Mouse (Mus musculus): Measurements from ENCODE around the gene Gm28047. TPM values are rescaled to one million over a fixed set of nuclear protein-coding genes. Genes with fewer than 3 reads are reported as not detected.

The Gm28047 gene
- polyA plus RNA-seq (2017; shearing (Covaris generic)) = not detected

DNA sequence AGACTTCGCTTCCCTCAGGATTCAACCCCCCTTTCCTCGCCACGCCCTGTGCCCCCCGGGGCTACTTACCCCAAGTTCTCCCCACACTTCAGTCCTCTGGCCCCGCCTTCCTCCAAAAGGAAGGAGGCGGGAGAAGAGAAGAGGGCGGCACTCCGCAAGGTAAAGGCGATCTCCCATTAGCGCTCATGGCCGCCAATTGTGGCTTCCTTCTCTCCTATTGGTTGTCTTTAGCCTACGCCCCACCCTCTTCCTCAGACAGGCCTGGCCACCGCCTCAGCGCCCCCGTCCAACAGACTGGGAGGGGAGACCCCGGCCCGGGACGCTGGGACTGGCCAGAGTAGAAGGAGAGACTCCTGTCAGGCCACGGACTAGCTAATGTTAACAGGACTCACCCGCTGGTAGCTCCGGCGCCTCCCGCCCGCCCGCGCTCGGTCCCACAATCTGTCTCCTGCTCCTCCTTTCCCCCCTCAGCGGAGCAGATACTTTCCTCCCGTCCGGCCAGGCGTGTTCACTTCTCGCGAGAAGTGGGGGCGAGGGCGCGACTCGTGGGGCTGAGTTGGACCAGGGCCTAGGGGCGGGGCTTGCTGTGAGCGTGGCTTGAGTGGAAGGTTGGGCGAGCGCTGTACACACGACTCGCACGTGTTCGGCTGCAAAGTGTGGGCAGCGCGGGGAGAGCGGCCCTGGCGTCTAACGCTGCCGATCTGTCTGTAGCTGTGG, at the start of gene Gm28047, which contains the start of gene Atf7:
TSS of gene Gm28047 (minus strand) at position 98 of the 717 bp plus-strand sequence.
TSS of gene Atf7 (minus strand) at position 495 of the 717 bp plus-strand sequence.

GRCm38 (mm10) chr15:102672215-102673071, 47.6 kb upstream of the Gm28047 start, which contains the start of gene Atp5g2:
Gene Atp5g2 (minus strand): TSS chr15:102672352.

GRCm38 (mm10) chr15:102524892-102525485, 99.9 kb downstream of the Gm28047 start, which contains the start of gene Npff:
Gene Npff (minus strand): TSS chr15:102524942.

DNA sequence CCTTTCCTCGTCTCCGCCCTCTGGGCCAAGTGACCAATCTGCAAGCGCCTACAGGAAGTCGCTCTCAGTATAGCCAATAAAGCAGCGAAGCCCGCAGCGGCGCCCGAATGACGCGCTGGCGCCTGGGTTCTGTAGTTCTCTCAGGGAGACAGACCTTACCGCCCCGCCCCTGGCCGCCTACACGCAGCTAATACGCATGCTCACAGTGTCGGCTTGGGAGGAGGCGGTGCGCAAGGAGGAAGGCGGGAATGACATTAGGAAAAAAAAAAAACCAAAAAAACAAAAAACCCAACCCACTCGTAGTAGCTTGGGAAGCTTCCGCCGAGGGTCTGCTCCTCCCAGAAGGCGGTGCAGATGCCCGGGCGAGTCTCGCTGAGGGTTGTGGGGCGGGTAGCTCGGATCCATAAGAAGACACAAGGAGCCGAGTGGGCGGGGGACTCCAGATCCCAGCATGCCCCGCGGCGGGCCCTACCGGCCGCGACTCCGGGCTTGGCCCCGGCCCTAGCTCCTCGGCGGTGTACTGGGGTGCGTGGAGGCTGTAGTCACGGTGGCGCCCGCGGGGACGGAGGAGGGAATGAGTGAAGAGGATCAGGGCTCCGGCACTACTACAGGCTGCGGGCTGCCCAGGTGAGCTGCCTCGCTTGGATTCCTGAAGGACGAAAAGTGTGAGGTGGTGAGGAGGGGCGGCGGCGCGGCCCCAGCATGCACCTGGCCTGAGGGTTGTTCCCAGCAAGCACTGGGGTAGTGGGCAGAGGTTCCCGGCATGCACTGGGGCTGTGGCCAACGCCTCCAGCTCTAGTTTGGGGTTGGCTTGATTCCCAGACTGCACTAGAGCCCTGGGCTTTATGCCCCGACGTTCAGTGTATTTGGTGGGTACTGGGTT, 106.7 kb downstream of the Gm28047 start, which contains the start of gene Tarbp2:
TSS of gene Tarbp2 (plus strand) at position 217 of the 883 bp plus-strand sequence.

GRCm38 (mm10) chr15:102516728-102517404, 108.0 kb downstream of the Gm28047 start, which contains the start of gene Map3k12:
Gene Map3k12 (minus strand): TSS chr15:102517064.

DNA sequence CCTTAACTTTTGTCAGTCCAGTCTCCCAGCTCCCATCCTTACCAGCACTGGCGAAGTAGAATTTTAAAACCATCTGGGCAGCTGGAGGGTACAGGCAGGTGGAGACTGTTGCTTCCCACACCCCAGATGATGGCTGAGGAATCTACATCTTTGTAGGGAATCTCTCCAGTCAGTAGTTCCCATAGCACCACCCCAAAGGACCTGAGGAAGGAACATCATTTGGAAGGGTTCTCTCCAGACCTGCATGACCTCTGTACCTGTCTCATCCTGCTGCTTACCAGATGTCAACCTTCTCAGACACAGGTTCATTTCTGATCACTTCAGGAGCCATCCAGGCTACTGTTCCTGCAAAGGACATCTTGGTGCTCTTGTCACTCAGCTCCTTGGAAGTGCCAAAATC, 121.4 kb downstream of the Gm28047 start, which contains the start of gene Gm10337:
TSS of gene Gm10337 (plus strand) at position 276 of the 400 bp plus-strand sequence.

Other genes with a start within 250 kb of the Gm28047 start
- gene Sp1, start 218.9 kb downstream of the Gm28047 start, polyA plus RNA-seq (2017; shearing (Covaris generic)) = 10 to 100 TPM; 14.5 to 14.9 TPM
- gene Amhr2, start 179.7 kb downstream of the Gm28047 start, polyA plus RNA-seq (2017; shearing (Covaris generic)) = under 1 TPM; 0.38 to 0.94 TPM
- 100 to 1,000 TPM; 513 to 642 TPM for gene Prr13, start 166.0 kb downstream of the Gm28047 start, polyA plus RNA-seq (2017; shearing (Covaris generic))
- gene Pcbp2, start 154.5 kb downstream of the Gm28047 start, polyA plus RNA-seq (2017; shearing (Covaris generic)) = 100 to 1,000 TPM in 1 of 2 experiments, 10 to 100 TPM in 1; 95.8 to 136 TPM
- gene Gm10337, start 121.3 kb downstream of the Gm28047 start, polyA plus RNA-seq (2017; shearing (Covaris generic)) = not detected
- gene Map3k12, start 108.0 kb downstream of the Gm28047 start, polyA plus RNA-seq (2017; shearing (Covaris generic)) = 1 to 10 TPM; 8.9 to 9.2 TPM
- 10 to 100 TPM; 50.6 to 57.9 TPM for gene Tarbp2, start 106.9 kb downstream of the Gm28047 start, polyA plus RNA-seq (2017; shearing (Covaris generic))
- gene Npff, start 100.1 kb downstream of the Gm28047 start, polyA plus RNA-seq (2017; shearing (Covaris generic)) = 1 to 10 TPM; 5.1 to 7.0 TPM
- gene Atf7, start 397 bp upstream of the Gm28047 start, polyA plus RNA-seq (2017; shearing (Covaris generic)) = 10 to 100 TPM; 39.2 to 45.9 TPM
- gene Atp5g2, start 47.3 kb upstream of the Gm28047 start, polyA plus RNA-seq (2017; shearing (Covaris generic)) = 10 to 100 TPM; 13.5 to 20.1 TPM
- gene Calcoco1, start 97.1 kb upstream of the Gm28047 start, polyA plus RNA-seq (2017; shearing (Covaris generic)) = 10 to 100 TPM; 32.4 to 44.9 TPM